Mouse (Mus musculus): ENCODE measurements around the gene Gm13277.
"Not testable (repeated sequence)": the region's sequence is repeated elsewhere in the genome, so short reads cannot be mapped to it uniquely, and the experiment has no call there.

The Gm13277 gene

DNA sequence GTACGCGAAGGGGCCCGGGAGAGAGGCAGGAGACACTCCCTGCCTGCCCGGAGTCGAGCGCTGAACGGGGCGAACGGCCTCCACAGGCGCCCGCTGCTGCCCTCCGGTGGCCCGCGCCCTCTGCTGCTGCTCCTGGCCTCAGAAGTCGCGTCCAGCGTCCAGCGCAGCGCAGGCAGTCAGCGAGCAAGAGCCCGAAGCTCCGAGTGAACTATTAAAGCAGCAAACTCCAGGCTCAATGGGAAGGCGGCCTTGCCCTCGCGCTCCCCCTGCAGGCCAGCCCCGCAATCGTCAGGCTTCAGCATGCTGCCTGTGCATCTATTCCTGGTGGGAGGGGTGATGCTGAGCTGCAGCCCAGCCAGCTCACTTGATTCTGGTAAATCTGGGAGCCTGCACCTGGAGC lies 3.0 kb upstream of the Gm13277 start, which contains the start of gene Gm13276:
Gm13276 (plus strand) TSS at position 301 of the 400 bp plus-strand sequence.
- not testable (repeated sequence) for DNase-seq (ENCODE audit: low read depth, low spot score)

DNA sequence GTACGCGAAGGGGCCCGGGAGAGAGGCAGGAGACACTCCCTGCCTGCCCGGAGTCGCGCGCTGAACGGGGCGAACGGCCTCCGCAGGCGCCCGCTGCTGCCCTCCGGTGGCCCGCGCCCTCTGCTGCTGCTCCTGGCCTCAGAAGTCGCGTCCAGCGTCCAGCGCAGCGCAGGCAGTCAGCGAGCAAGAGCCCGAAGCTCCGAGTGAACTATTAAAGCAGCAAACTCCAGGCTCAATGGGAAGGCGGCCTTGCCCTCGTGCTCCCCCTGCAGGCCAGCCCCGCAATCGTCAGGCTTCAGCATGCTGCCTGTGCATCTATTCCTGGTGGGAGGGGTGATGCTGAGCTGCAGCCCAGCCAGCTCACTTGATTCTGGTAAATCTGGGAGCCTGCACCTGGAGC lies 2.8 kb downstream of the Gm13277 start, which contains the start of gene Gm13278:
Gm13278 (plus strand) TSS at position 301 of the 400 bp plus-strand sequence.
- not testable (repeated sequence) for DNase-seq (ENCODE audit: low read depth, low spot score)

DNA sequence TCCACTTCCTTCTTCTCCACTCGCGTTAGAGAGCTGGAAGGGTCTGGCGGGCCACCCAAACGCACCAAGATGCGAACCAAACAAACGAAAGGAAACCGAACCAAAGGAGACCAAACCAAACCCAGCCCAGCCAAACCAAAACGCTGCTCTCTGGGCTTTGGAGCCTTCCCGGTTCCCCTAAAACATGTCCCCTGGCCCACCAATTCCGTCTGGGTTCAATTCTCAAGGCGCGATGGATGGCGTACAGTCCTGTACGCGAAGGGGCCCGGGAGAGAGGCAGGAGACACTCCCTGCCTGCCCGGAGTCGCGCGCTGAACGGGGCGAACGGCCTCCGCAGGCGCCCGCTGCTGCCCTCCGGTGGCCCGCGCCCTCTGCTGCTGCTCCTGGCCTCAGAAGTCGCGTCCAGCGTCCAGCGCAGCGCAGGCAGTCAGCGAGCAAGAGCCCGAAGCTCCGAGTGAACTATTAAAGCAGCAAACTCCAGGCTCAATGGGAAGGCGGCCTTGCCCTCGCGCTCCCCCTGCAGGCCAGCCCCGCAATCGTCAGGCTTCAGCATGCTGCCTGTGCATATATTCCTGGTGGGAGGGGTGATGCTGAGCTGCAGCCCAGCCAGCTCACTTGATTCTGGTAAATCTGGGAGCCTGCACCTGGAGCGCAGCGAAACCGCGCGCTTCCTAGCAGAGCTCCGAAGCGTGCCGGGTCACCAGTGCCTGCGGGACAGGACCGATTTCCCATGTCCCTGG lies 5.7 kb downstream of the Gm13277 start, which contains the start of gene Gm13275:
Gm13275 (plus strand) TSS at position 552 of the 740 bp plus-strand sequence.
- DNase-seq (ENCODE audit: low read depth, low spot score) = not testable (repeated sequence)

GRCm38 (mm10) chr4:88797097-88797496 lies 8.7 kb downstream of the Gm13277 start, which contains the start of gene Gm13279:
TSS of gene Gm13279 (plus strand) at chr4:88797397.
- not testable (repeated sequence) for DNase-seq (ENCODE audit: low read depth, low spot score)

GRCm38 (mm10) chr4:88799365-88799764 lies 10.9 kb downstream of the Gm13277 start, which contains the start of gene Gm13285:
TSS of gene Gm13285 (plus strand) at chr4:88799665.
- not testable (repeated sequence) for DNase-seq (ENCODE audit: low read depth, low spot score)

DNA sequence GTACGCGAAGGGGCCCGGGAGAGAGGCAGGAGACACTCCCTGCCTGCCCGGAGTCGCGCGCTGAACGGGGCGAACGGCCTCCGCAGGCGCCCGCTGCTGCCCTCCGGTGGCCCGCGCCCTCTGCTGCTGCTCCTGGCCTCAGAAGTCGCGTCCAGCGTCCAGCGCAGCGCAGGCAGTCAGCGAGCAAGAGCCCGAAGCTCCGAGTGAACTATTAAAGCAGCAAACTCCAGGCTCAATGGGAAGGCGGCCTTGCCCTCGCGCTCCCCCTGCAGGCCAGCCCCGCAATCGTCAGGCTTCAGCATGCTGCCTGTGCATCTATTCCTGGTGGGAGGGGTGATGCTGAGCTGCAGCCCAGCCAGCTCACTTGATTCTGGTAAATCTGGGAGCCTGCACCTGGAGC lies 14.5 kb downstream of the Gm13277 start, which contains the start of gene Gm13287:
Gm13287 (plus strand) TSS at position 301 of the 400 bp plus-strand sequence.
- not testable (repeated sequence) for DNase-seq (ENCODE audit: low read depth, low spot score)

GRCm38 (mm10) chr4:88805231-88805630 lies 16.8 kb downstream of the Gm13277 start, which contains the start of gene Gm13288:
TSS of gene Gm13288 (plus strand) at chr4:88805531.
- not testable (repeated sequence) for DNase-seq (ENCODE audit: low read depth, low spot score)

GRCm38 (mm10) chr4:88805761-88806160 lies 17.3 kb downstream of the Gm13277 start:
- DNase-seq (ENCODE audit: low read depth, low spot score) = not testable (repeated sequence)

- DNase-seq (ENCODE audit: low read depth, low spot score) = no peak
These were observed 27.5 kb downstream of the Gm13277 start, which contains the start of gene Ifna7 for GRCm38 (mm10) chr4:88815928-88816327. TSS of gene Ifna7 (plus strand) at chr4:88816228.

DNA sequence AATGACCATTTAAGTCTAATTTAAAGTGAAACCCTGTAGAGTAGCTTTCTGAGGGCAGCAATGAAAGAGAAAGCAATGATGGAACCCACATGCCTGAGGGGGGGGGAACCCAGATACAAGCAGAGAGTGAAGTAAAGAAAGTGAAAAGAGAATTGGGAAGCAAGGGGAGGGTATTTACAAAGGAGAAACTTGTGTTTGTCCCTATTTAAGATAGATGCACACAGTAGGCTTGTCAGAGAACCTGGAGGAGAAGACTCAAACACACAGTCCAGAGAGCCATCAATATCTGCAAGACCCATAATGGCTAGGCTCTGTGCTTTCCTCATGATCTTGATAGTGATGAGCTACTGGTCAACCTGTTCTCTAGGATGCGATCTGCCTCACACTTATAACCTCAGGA lies 31.2 kb downstream of the Gm13277 start, which contains the start of gene Ifna11:
Ifna11 (plus strand) TSS at position 301 of the 400 bp plus-strand sequence.
- no peak for DNase-seq (ENCODE audit: low read depth, low spot score)

GRCm38 (mm10) chr4:88822995-88823394 lies 34.6 kb downstream of the Gm13277 start:
- peak; percentile 4 for DNase-seq (ENCODE audit: low read depth, low spot score)

DNA sequence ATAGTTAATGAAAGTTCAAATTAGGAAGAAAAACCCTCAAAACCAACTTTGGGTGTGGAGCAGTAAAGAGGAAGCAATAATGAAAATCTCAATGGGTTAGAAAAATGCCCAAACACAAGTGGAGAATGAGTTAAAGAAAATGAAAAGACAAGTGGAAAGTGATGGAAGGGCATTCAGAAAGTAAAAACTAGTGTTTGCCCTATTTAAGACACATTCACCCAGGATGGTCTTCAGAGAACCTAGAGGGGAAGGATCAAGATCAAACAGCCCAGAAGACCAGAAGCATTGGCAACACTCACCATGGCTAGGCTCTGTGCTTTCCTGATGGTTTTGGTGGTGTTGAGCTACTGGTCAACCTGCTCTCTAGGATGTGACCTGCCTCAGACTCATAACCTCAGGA lies 38.7 kb downstream of the Gm13277 start, which contains the start of gene Ifna6:
Ifna6 (plus strand) TSS at position 301 of the 400 bp plus-strand sequence.
- DNase-seq (ENCODE audit: low read depth, low spot score) = not testable (repeated sequence)

DNA sequence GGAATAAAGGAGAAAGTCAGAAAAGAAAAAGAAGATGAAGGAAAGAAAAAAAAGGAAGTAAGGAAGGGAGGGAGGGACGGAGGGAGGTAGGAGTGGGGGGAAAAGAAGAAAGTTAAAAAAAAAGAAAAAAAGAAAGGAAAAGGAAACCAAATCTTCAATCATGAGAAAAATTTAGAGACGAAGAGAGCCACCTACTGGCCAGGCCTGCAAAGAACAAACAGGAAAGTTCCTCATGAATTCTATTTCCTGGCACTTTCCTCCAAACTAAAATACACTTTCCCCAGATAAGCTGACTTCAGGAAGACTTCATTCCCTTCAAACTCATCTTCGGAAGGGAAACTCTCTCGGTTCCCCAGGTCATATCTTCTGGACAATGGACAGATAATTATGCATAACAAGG lies 42.1 kb downstream of the Gm13277 start:
- no peak for DNase-seq (ENCODE audit: low read depth, low spot score)

GRCm38 (mm10) chr4:88835225-88835624 lies 46.8 kb downstream of the Gm13277 start, which contains the start of gene Ifna5:
TSS of gene Ifna5 (plus strand) at chr4:88835525.
- not testable (repeated sequence) for DNase-seq (ENCODE audit: low read depth, low spot score)

Data from retina, postnatal 7 days (tissue).